Mouse (Mus musculus) mature B cell (primary cell): Measurements from ENCODE around the gene Tmem59.

ENCODE experiments used
- in situ Hi-C: fragments of 300-500 bp; cut with MboI; formaldehyde crosslinking; loops from 2 replicates; pipeline ENCODE4 v1.14.3; 2019

Gene Tmem59

GRCm38 (mm10) chr4:107240196-107240595 is 62.0 kb downstream of the Tmem59 start:
- in situ Hi-C loops, result loop anchor here (10.0 kb wide), 1 partner anchor 105 kb away; no protein-coding TSS in a partner anchor

GRCm38 (mm10) chr4:107243365-107244333 is 65.5 kb downstream of the Tmem59 start:
- in situ Hi-C loops, result loop anchor here (10.0 kb wide), 1 partner anchor 101 kb away; no protein-coding TSS in a partner anchor

GRCm38 (mm10) chr4:107245368-107245767 is 67.2 kb downstream of the Tmem59 start:
- in situ Hi-C loops, result loop anchor here (10.0 kb wide), 1 partner anchor 99 kb away; no protein-coding TSS in a partner anchor

GRCm38 (mm10) chr4:107246040-107246439 is 67.8 kb downstream of the Tmem59 start:
- in situ Hi-C loops, result loop anchor here (10.0 kb wide), 1 partner anchor 99 kb away; no protein-coding TSS in a partner anchor

- in situ Hi-C loops, result loop anchor here (10.0 kb wide), 1 partner anchor 98 kb away; no protein-coding TSS in a partner anchor
These were observed 68.9 kb downstream of the Tmem59 start for GRCm38 (mm10) chr4:107247110-107247509.

- in situ Hi-C loops, result loop anchor here (10.0 kb wide), 1 partner anchor 97 kb away; no protein-coding TSS in a partner anchor
These were observed 69.9 kb downstream of the Tmem59 start for GRCm38 (mm10) chr4:107248061-107248460.

GRCm38 (mm10) chr4:107249471-107249870 is 71.3 kb downstream of the Tmem59 start:
- in situ Hi-C loops, result loop anchor here (10.0 kb wide), 1 partner anchor 95 kb away; no protein-coding TSS in a partner anchor

- in situ Hi-C loops, result no loop called here
These were observed 72.3 kb downstream of the Tmem59 start for GRCm38 (mm10) chr4:107250494-107250893.
